Mouse (Mus musculus) gastrocnemius, adult 8-10 months (tissue): Measurements from ENCODE around the gene Galk1. TPM values are rescaled to one million over a fixed set of nuclear protein-coding genes. Genes with fewer than 3 reads are reported as not detected.
A peak's percentile ranks its signal among the peaks of the same experiment; 100 is the strongest.

Experiments
- DNase-seq, 2 experiments: peaks; one replicate each; pipeline ENCODE4 v3.0.0; 2022; ENCODE audit warnings: low spot score in 2 of 2
- total RNA-seq, 4 experiments: library from RNA; stranded (reverse); gene quantifications; 2 replicates each; pipeline ENCODE4 v1.2.4; 2022

The Galk1 gene
- total RNA-seq, 4 experiments from 2014 or later: 1.6 to 3.1 (median 2.7) TPM

GRCm38 (mm10) chr11:116011529-116012261 lies 824 bp downstream of the Galk1 start:
- no peak for DNase-seq

GRCm38 (mm10) chr11:116010948-116011347 lies 1.6 kb downstream of the Galk1 start:
- DNase-seq: no peak

GRCm38 (mm10) chr11:116010146-116010545 lies 2.4 kb downstream of the Galk1 start:
- no peak for DNase-seq

- DNase-seq: no peak
Measured at GRCm38 (mm10) chr11:116009661-116010060, 2.9 kb downstream of the Galk1 start.

GRCm38 (mm10) chr11:116008832-116009375 lies 3.6 kb downstream of the Galk1 start:
- no peak for DNase-seq

- DNase-seq: no peak
Measured at GRCm38 (mm10) chr11:116008411-116008810, 4.1 kb downstream of the Galk1 start.

GRCm38 (mm10) chr11:116007095-116007850 lies 5.2 kb downstream of the Galk1 start:
- DNase-seq: no peak

GRCm38 (mm10) chr11:116005701-116006419 lies 6.7 kb downstream of the Galk1 start:
- DNase-seq: no peak

- peak; percentile 40 to 64 for DNase-seq
Measured at GRCm38 (mm10) chr11:116004840-116005700, 7.4 kb downstream of the Galk1 start.

- no peak for DNase-seq
Measured at GRCm38 (mm10) chr11:116004186-116004823, 8.2 kb downstream of the Galk1 start.

- DNase-seq: no peak
Measured at GRCm38 (mm10) chr11:116002894-116003293, 9.6 kb downstream of the Galk1 start.

- no peak for DNase-seq
Measured at GRCm38 (mm10) chr11:116001725-116002124, 10.8 kb downstream of the Galk1 start.

- no peak for DNase-seq
Measured at GRCm38 (mm10) chr11:116000607-116001006, 11.9 kb downstream of the Galk1 start.

GRCm38 (mm10) chr11:115999538-116000143 lies 12.9 kb downstream of the Galk1 start:
- DNase-seq: peak; percentile 42 to 57

- DNase-seq: no peak
Measured at GRCm38 (mm10) chr11:115999027-115999426, 13.5 kb downstream of the Galk1 start.

GRCm38 (mm10) chr11:115997662-115998061 lies 14.9 kb downstream of the Galk1 start:
- no peak for DNase-seq

- DNase-seq: no peak
Measured at GRCm38 (mm10) chr11:115997047-115997446, 15.5 kb downstream of the Galk1 start.

GRCm38 (mm10) chr11:115995256-115995655 lies 17.3 kb downstream of the Galk1 start:
- DNase-seq: no peak

- no peak for DNase-seq
Measured at GRCm38 (mm10) chr11:115992098-115992497, 20.4 kb downstream of the Galk1 start.

GRCm38 (mm10) chr11:115989686-115990085 lies 22.8 kb downstream of the Galk1 start:
- DNase-seq: no peak
